Mouse (Mus musculus) 3T3-L1 (cell line): ENCODE data around the gene Cd52.

Experiments
- DNase-seq: peaks from one replicate; pipeline ENCODE4 v3.0.0-alpha.2; 2015; ENCODE audit warnings: low read depth, low spot score

Gene Cd52

GRCm38 (mm10) chr4:134091225-134091529 lies 3.7 kb downstream of the Cd52 start:
- DNase-seq, result no peak

GRCm38 (mm10) chr4:134090521-134091224 lies 4.2 kb downstream of the Cd52 start:
- DNase-seq, result no peak

GRCm38 (mm10) chr4:134089029-134089428 lies 5.9 kb downstream of the Cd52 start:
- no peak for DNase-seq

GRCm38 (mm10) chr4:134087412-134087811 lies 7.5 kb downstream of the Cd52 start:
- DNase-seq, result peak; percentile 50

- no peak for DNase-seq
Measured at GRCm38 (mm10) chr4:134084999-134085398, 9.9 kb downstream of the Cd52 start.

GRCm38 (mm10) chr4:134082460-134082859 lies 12.4 kb downstream of the Cd52 start:
- no peak for DNase-seq

GRCm38 (mm10) chr4:134081730-134082386 lies 13.0 kb downstream of the Cd52 start:
- DNase-seq, result no peak

GRCm38 (mm10) chr4:134080674-134081073 lies 14.2 kb downstream of the Cd52 start:
- DNase-seq, result no peak

GRCm38 (mm10) chr4:134078694-134079093 lies 16.2 kb downstream of the Cd52 start:
- peak; percentile 36 for DNase-seq

- DNase-seq, result no peak
Measured at GRCm38 (mm10) chr4:134068793-134069580, 25.9 kb downstream of the Cd52 start.

- peak; percentile 12 for DNase-seq
Measured at GRCm38 (mm10) chr4:134067833-134068544, 26.9 kb downstream of the Cd52 start.

- no peak for DNase-seq
Measured at GRCm38 (mm10) chr4:134067383-134067782, 27.5 kb downstream of the Cd52 start.

- no peak for DNase-seq
Measured at GRCm38 (mm10) chr4:134065431-134066004, 29.4 kb downstream of the Cd52 start.

GRCm38 (mm10) chr4:134062561-134062960 lies 32.3 kb downstream of the Cd52 start:
- DNase-seq, result no peak

- DNase-seq, result no peak
Measured at GRCm38 (mm10) chr4:134061944-134062446, 32.9 kb downstream of the Cd52 start.

- DNase-seq, result peak; percentile 19
Measured at GRCm38 (mm10) chr4:134061166-134061830, 33.6 kb downstream of the Cd52 start.

GRCm38 (mm10) chr4:134060135-134060865 lies 34.6 kb downstream of the Cd52 start, which contains the start of gene Crybg2:
Gene Crybg2, plus strand, starts transcription at chr4:134060815.
- no peak for DNase-seq

GRCm38 (mm10) chr4:134058908-134059307 lies 36.0 kb downstream of the Cd52 start:
- DNase-seq, result no peak

GRCm38 (mm10) chr4:134058166-134058715 lies 36.6 kb downstream of the Cd52 start:
- DNase-seq, result no peak

- DNase-seq, result no peak
Measured at GRCm38 (mm10) chr4:134053538-134053937, 41.3 kb downstream of the Cd52 start, which contains the start of gene Zfp683. Gene Zfp683, plus strand, starts transcription at chr4:134053838.
